Mouse (Mus musculus) brain, embryonic 14.5 days (tissue): ENCODE measurements around the gene Runx3. TPM values are rescaled to one million over a fixed set of nuclear protein-coding genes. Genes with fewer than 3 reads are reported as not detected.
A peak's percentile ranks its signal among the peaks of the same experiment; 100 is the strongest.

Experiments used
- DNase-seq: peaks from one replicate; pipeline ENCODE4 v3.0.0-alpha.2; 2011; ENCODE audit warnings: low read depth
- CTCF ChIP-seq: fragments of 200-500 bp; IDR thresholded peaks from 2 replicates; pipeline ENCODE4 v1.5.1; 2012; ENCODE audit warnings: inconsistent platforms, mild to moderate bottlenecking, moderate library complexity, borderline replicate concordance; ENCODE audit not compliant: insufficient read depth, insufficient read length; ENCODE audit errors: extremely low read depth
- POLR2A ChIP-seq: fragments of 200-500 bp; IDR thresholded peaks from 2 replicates; pipeline ENCODE4 v1.6.1; 2012; ENCODE audit warnings: mild to moderate bottlenecking, inconsistent platforms, borderline replicate concordance; ENCODE audit not compliant: poor library complexity, insufficient read depth, insufficient read length, severe bottlenecking; ENCODE audit errors: extremely low read depth
- polyA plus RNA-seq: library from polyadenylated mRNA; depleted of rRNA; stranded (reverse); fragments of >200 nt; gene quantifications from 2 replicates; pipeline ENCODE4 v1.2.3, GENCODE M21; 2012

The Runx3 gene
- polyA plus RNA-seq, 1 experiment = 0.40 TPM

DNA sequence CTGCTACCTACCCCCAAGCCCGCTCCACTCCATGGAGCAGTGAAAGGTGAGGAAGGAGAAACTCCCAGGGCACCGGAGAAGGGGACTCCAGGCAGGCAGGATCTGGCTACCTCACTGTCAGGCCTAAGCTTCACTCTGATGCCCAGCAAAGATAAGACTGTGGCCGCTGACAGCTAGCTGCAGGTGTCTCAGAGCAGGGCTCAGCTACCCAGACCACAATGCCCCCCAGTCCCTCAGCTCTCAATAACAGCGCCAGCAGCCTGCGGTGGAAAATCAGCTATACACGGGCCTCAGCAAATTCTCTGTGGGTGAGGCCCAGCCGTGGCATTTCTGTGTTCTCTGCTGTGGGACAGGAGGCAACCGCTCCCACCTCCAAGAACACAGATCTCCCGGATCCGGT, 16.2 kb downstream of the Runx3 start:
- DNase-seq = no peak
- TF ChIP-seq POLR2A (no peak), CTCF (no peak)

DNA sequence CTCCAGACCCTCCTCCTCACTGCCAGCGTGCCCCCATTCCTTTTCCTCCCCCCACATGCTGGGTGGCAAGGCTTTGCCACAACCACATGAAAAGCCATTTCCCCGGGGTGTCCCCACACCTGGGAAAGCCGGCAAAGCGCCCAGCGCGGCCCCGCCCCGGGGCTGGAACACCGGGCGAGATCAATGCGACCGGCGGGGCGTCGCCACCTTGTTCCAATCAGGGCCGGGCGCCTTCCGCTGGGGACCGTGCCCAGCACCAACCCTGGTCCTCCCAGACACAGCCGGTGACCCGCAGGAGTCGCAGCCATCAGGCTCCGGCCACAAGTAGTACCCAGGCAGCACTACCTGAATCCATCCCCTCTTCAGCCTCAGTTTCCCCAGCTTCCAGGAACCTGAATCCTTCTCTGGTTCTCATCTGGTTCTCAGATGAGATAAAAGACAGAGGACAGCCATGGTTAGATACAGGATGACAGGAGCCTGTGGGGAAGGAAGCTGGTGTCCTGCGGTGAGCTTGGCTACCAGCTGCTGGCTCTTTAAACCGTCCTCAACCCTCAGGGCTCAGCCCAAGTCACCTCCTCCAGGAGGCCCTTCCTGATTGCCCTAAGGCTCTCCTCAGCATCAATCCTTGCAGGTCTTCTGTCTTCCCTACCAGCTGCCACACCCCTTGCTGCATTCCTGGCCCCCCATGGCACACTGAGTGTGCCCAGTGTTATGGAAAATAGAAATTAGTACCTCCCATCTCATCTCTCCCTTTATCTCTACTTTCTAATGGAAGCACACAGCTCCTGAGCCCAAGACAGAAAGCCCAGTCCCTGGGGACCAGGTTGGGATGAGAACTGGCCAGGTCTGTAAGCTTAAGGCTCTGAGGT, 20.4 kb downstream of the Runx3 start:
- TF ChIP-seq POLR2A (no peak), CTCF (no peak)
- DNase-seq = no peak

GRCm38 (mm10) chr4:135141720-135142119, 21.3 kb downstream of the Runx3 start:
- TF ChIP-seq POLR2A = no peak
- DNase-seq = no peak

GRCm38 (mm10) chr4:135146734-135147133, 26.3 kb downstream of the Runx3 start:
- peak; percentile 30 for DNase-seq
- TF ChIP-seq POLR2A (no peak), CTCF (no peak)

GRCm38 (mm10) chr4:135148660-135149059, 28.2 kb downstream of the Runx3 start:
- TF ChIP-seq CTCF (no peak), POLR2A (no peak)
- no peak for DNase-seq

DNA sequence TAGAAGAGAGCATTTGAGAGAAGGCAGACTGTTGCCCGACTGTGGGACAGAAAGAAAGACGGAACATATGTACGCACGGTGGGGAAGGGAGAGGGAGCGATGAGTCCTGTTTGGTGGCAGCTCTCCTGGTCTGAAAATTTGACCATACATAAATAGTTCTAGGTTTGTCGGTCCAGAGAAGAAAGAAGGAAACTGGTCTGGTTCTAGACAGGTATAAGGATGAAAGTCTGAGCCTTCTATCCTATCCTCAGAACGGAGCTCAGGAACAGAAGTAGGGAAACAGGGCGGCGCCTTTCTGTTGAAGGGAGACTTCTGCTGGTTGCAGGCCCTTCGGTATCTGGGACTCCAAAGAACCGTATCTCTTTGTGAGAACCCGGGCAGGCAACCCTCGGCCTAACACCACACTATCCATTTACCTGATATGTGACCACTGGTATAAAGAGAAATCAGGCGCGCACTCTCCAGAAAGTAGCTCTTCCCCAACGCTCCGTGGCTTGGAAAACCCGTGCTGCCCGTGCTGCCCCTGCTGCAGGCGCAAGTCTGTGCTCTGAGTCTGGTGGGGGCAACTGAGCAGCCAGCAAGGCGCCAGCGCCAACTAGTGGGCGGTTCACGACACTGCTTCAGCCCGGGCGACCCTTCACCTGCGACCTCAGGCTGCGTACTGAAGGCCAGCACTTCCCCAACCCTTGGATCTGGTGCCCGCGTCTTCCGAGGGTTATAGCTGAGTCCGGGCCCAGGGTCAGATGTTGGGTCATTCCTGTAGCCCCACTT, 29.8 kb downstream of the Runx3 start:
- TF ChIP-seq POLR2A = no peak
- TF ChIP-seq CTCF = peak; percentile 85
- peak; percentile 70 for DNase-seq

DNA sequence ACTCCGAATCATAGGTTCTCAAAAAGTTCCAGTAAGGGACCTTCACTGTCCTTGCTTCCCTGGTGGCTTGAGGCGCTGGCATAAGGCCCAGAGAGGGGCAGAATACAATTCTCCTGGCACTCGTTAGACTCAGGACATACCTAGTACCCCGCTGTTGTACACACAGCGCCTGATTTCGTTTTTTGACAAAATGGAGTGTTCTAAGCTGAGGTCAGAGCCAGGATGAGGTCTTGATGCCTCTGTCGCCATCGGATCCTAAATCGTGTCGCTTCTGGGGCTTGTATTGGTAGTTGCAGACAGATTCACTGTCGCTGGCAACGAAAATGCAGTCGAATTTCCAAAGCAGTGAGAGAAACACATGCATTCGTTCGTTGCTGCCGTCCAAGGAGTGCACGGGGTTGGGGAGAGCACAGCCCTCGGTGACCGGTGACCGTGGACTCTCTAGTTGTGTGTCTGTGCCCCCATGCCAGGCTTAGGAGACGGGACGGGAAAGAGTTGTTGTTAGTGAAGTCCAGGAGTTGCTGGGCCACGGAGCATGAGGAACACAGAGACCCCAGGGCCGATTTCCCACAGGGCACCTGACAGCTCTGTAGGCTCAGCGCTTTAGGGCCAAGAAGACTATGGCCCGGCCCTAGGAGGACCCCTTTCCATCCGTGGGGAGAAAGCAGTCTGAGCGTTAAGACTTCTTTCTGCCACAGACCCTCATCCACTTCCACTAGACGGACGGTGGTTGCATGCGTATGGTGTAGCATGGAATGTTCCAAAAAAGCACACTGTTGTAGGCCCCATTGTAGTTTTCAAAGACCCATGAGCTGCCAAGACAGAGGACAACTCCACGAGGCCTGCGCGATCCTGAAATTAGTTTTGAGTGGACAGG, 30.9 kb downstream of the Runx3 start:
- TF ChIP-seq CTCF = no peak
- TF ChIP-seq POLR2A = no peak
- peak; percentile 38 for DNase-seq

DNA sequence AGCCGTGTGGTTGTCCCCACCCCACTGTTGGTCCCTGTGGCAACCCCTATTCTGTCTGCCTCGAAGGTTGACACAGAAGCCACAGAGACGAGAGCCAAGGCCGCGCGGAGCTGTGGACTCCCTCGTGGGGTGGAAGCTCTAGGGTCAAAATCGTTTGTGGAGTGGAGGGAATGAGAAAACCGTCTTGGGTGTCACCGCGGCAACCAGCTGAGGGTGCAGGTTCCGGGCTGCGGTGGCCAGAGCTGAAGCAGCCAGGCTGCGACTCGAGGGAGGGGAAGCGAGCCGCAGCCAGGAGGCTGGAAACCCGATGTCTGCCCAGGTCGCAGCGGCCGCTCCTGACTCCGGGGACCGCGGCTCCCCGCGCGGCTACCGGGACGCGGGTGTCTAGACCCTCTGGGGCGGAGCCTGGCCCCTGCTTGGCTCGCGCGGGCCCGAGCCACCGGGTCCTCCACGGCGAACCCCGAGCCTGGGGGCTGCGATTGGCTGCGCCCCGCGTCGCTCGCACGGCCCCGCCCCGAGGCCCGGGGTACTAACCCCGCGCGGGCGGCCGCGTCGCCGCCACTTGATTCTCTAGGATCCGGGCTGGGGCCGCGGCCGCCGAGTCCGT, 31.6 kb downstream of the Runx3 start:
- peak; percentile 20 for DNase-seq
- TF ChIP-seq CTCF = no peak
- TF ChIP-seq POLR2A = no peak

- TF ChIP-seq POLR2A = no peak
- no peak for TF ChIP-seq CTCF
- peak; percentile 35 for DNase-seq
Observed at GRCm38 (mm10) chr4:135152834-135153259, 32.4 kb downstream of the Runx3 start.

- TF ChIP-seq CTCF (no peak), POLR2A (no peak)
Observed at GRCm38 (mm10) chr4:135153260-135154088, 33.0 kb downstream of the Runx3 start.

More at GRCm38 (mm10) chr4:135153260-135154088, 33.0 kb downstream of the Runx3 start:
- peak; percentile 39 for DNase-seq
